ENCODE assay signal across 8 mouse cellular contexts in genomic region chr4:144892937-144893272, GRCm38 (mm10). TPM values are rescaled to one million over a fixed set of nuclear protein-coding genes. Genes with fewer than 3 reads are reported as not detected.
DNase-seq lines count a peak whose midpoint lies in the region; ATAC-seq and TF ChIP-seq lines count a peak whose summit lies in the region.

No protein-coding gene starts in this region.

- DNase-seq in CD4-positive, CD25-positive, alpha-beta regulatory T cell, adult 2 months (ENCODE audit: low read depth, low spot score), result peak; percentile 36
- no peak for DNase-seq in spleen, adult 2 months (ENCODE audit: low read depth in 1 of 2, low spot score in 2 of 2)
- DNase-seq in spleen, adult 18-20 months, result no peak
- no peak for DNase-seq in frontal cortex, postnatal 14 days (ENCODE audit: low spot score in 2 of 2)
- no peak for DNase-seq in adrenal gland, adult (ENCODE audit: inconsistent age in 2 of 2, low spot score in 1 of 2)

- H3K9me3 ChIP-seq in liver, embryonic 12.5 days (replicated peaks), result 0 out of 2 replicates have a peak, but pooled peaks cover 3% of the 10 kb centered on the region
- H3K9me3 ChIP-seq in stomach, embryonic 15.5 days, result no peaks in the 10 kb centered on the region

- peak overlapping the region; percentile 71 for H3K4me3 ChIP-seq in spleen, adult 2 months (ENCODE audit: extremely low read depth, insufficient read depth, insufficient read length)
- H3K4me3 ChIP-seq in liver, embryonic 12.5 days, result peak overlapping the region; percentile 61
- peak overlapping the region; percentile 72 for H3K4me3 ChIP-seq in stomach, embryonic 15.5 days (replicated peaks)

- H3K4me1 ChIP-seq in spleen, adult 2 months (ENCODE audit: control insufficient read depth, insufficient read depth, insufficient read length), result peaks cover 4% of the 10 kb centered on the region; the same call in 1 of the 2 replicates
- peaks cover 54% of the 10 kb centered on the region for H3K4me1 ChIP-seq in liver, embryonic 12.5 days
- H3K4me1 ChIP-seq in stomach, embryonic 15.5 days, result peaks cover 22% of the 10 kb centered on the region

- TF ChIP-seq CTCF in spleen, adult 2 months (IDR thresholded peaks at IDR 0.05; ENCODE audit: extremely low read depth, insufficient read depth, insufficient read length, insufficient replicate concordance), result no peak

- H3K9ac ChIP-seq in liver, embryonic 12.5 days, result peak overlapping the region; percentile 66
- H3K9ac ChIP-seq in stomach, embryonic 15.5 days, result peak overlapping the region; percentile 63

- under 1% methylated on average over 12 of the region's 12 CpGs for WGBS in spleen, adult 2 months
- under 1% methylated on average over 12 of the region's 12 CpGs for WGBS in liver, embryonic 12.5 days (ENCODE audit: insufficient replicate concordance)
- under 1% methylated on average over 12 of the region's 12 CpGs for WGBS in stomach, embryonic 15.5 days

- ATAC-seq in CD4-positive, CD25-positive, alpha-beta regulatory T cell, adult 4 months, result no peak
- no peak for ATAC-seq in liver, embryonic 12.5 days
- no peak for ATAC-seq in stomach, embryonic 15.5 days (ENCODE audit: insufficient read depth, low FRiP score, low read depth)

- no peaks in the 10 kb centered on the region for H3K27me3 ChIP-seq in spleen, adult 2 months (ENCODE audit: control insufficient read depth, insufficient read depth, low read length)
- H3K27me3 ChIP-seq in liver, embryonic 12.5 days (replicated peaks), result peaks cover 57% of the 10 kb centered on the region
- no peaks in the 10 kb centered on the region for H3K27me3 ChIP-seq in stomach, embryonic 15.5 days (replicated peaks)

- peak overlapping the region; percentile 84 for H3K4me2 ChIP-seq in liver, embryonic 12.5 days
- peak overlapping the region; percentile 83 for H3K4me2 ChIP-seq in stomach, embryonic 15.5 days

- TF ChIP-seq POLR2A in spleen, adult 2 months (IDR thresholded peaks at IDR 0.05; ENCODE audit: low read depth, low read length), result no peak

- H3K36me3 ChIP-seq in spleen, adult 2 months (ENCODE audit: control insufficient read depth, insufficient read depth, low read length), result no peaks in the 10 kb centered on the region
- no peaks in the 10 kb centered on the region for H3K36me3 ChIP-seq in liver, embryonic 12.5 days
- no peaks in the 10 kb centered on the region for H3K36me3 ChIP-seq in stomach, embryonic 15.5 days

- peak overlapping the region; percentile 62 for H3K27ac ChIP-seq in spleen, adult 2 months (ENCODE audit: insufficient read depth, low read length)
- peak overlapping the region; percentile 42 for H3K27ac ChIP-seq in liver, embryonic 12.5 days
- H3K27ac ChIP-seq in stomach, embryonic 15.5 days, result peak overlapping the region; percentile 96

RNA-seq across cellular contexts. Expression of gene Dhrs3, which starts 0.3 kb away (rescaled TPM):
- 100 to 1,000 TPM in 1 of 2 experiments, 10 to 100 TPM in 1; 64.4 to 105 TPM for polyA plus RNA-seq in CD4-positive, CD25-positive, alpha-beta regulatory T cell, adult 4 months (2017; shearing (Covaris generic))
- 33.9 and 41.3 TPM in 2 replicates for polyA plus RNA-seq in spleen, adult 2 months (2012; rRNA removed)
- polyA plus RNA-seq in liver, embryonic 12.5 days (2016; fragmentation: Nextera tagmentation; extraction: Ambion mirVana), result 33.9 and 34.9 TPM in 2 replicates
- polyA plus RNA-seq in stomach, embryonic 15.5 days (2015; fragmentation: Nextera tagmentation; extraction: Ambion mirVana), result 112 and 117 TPM in 2 replicates

Comparison
In these comparisons a context has a peak if more than half of its experiments do, and no peak if none do; other contexts are left out.
1. H3K27ac ChIP-seq: peak in every context shown above with its lines; median percentile 96 in stomach, embryonic 15.5 days; 62 in spleen, adult 2 months; 42 in liver, embryonic 12.5 days.